Mouse (Mus musculus) limb, embryonic 11.5 days (tissue): ENCODE measurements around the gene Gpr39. TPM values are rescaled to one million over a fixed set of nuclear protein-coding genes. Genes with fewer than 3 reads are reported as not detected.

Experiments used
- ATAC-seq: fragments of 200-750 bp; cut with Nextera tagmentation; 2 replicates; pipeline ENCODE4 v1.8.0; 2017; ENCODE audit warnings: low read depth; ENCODE audit not compliant: insufficient number of reproducible peaks, low FRiP score, low TSS enrichment
- DNase-seq: peaks from one replicate; pipeline ENCODE4 v3.0.0-alpha.2; 2015; ENCODE audit warnings: low spot score
- H3K27ac ChIP-seq: fragments of 300-500 bp; sonication (generic); replicated peaks from 2 replicates; pipeline ENCODE4 v1.5.1; 2014; ENCODE audit warnings: low read depth, mild to moderate bottlenecking, low read length
- H3K27me3 ChIP-seq: fragments of 300-500 bp; sonication (generic); 2 replicates; pipeline ENCODE4 v1.6.1; 2014; ENCODE audit warnings: mild to moderate bottlenecking, low read length, mixed read lengths; ENCODE audit not compliant: control insufficient read depth, insufficient read depth
- H3K36me3 ChIP-seq: fragments of 300-500 bp; sonication (generic); 2 replicates; pipeline ENCODE4 v1.6.1; 2014; ENCODE audit warnings: mild to moderate bottlenecking, low read length, moderate library complexity, mixed read lengths; ENCODE audit not compliant: control insufficient read depth, insufficient read depth
- H3K4me1 ChIP-seq: fragments of 300-500 bp; sonication (generic); 2 replicates; pipeline ENCODE4 v1.6.1; 2014; ENCODE audit warnings: low read length, mixed read lengths; ENCODE audit not compliant: control insufficient read depth, insufficient read depth
- H3K4me2 ChIP-seq: fragments of 300-500 bp; sonication (generic); 2 replicates; pipeline ENCODE4 v1.6.1; 2014; ENCODE audit warnings: low read depth, mild to moderate bottlenecking, moderate library complexity; ENCODE audit not compliant: severe bottlenecking
- H3K4me3 ChIP-seq: fragments of 300-500 bp; sonication (generic); 2 replicates; pipeline ENCODE4 v1.5.1; 2014; ENCODE audit warnings: low read depth, low read length
- H3K9ac ChIP-seq: fragments of 300-500 bp; sonication (generic); 2 replicates; pipeline ENCODE4 v1.6.1; 2014; ENCODE audit warnings: mild to moderate bottlenecking, low read length
- H3K9me3 ChIP-seq: fragments of 300-500 bp; sonication (generic); 2 replicates; pipeline ENCODE4 v1.6.1; 2016; ENCODE audit warnings: low read length; ENCODE audit not compliant: control insufficient read depth
- WGBS: fragments of 180-500 bp; shearing (Covaris S2); extraction: QIAGEN DNeasy Blood & Tissue Kit; methylation state at CpG from one replicate; pipeline ENCODE4 v1.1.7; 2014; 5-methylcytosine and 5-hydroxymethylcytosine counted together
- polyA plus RNA-seq: library from polyadenylated mRNA; unstranded; fragments of >200 nt; fragmentation: Nextera tagmentation; extraction: Ambion mirVana; gene quantifications from 2 replicates; pipeline ENCODE4 v1.2.1, GENCODE M21; 2014

Gpr39 gene
- polyA plus RNA-seq, 1 experiment from 2014 or later = 0.17 TPM

DNA sequence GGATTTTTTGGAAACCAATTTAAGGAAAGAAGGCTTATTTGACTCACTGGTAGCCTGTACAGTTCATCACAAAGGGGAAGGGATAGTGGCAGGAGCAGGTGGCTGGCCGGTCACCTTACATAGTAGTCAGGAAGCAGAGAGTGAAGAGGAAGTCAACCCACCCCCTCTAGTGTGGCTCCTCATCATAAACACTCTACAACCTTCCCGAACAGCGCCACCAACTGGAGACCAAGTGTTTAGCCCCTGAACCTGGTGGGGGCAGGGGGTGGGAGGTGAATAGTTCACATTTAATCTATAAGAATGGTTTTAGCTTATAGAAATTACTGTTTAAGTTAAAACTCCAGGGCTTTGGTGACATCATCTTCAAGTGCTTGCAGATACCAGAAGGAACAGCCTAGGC lies 28.6 kb downstream of the Gpr39 start:
- ATAC-seq (no peak), DNase-seq (no peak)
- Histone ChIP-seq H3K9me3 (0 out of 2 replicates have a peak, but pooled peaks cover 2% of the 10 kb centered on the region), H3K27ac (no peak overlapping the region), H3K4me1 (no peaks in the 10 kb centered on the region), H3K27me3 (no peaks in the 10 kb centered on the region), H3K4me3 (no peak overlapping the region), H3K36me3 (no peaks in the 10 kb centered on the region), H3K9ac (no peak overlapping the region), H3K4me2 (no peak overlapping the region)
- WGBS = 80% methylated on average over 3 of the region's 3 CpGs

DNA sequence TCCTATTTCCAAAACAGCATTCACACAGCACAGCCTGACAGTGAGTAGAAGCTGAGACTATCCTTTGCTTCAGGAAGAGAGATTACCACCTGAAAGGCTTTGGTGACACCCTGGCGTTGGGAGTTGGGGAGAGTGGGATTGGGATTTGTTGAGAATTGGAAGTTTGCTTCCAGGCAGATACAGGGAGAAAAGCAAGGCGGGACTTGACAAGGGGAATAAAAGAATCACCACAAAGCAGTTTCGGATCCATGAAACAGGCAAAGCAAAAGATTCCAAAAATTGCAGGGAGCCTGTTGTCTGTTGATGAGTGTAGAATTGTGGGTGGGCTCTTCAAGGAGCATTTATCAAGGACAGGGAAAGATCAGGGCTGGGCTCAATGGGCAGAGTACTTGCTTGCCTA lies 38.5 kb downstream of the Gpr39 start:
- Histone ChIP-seq H3K9ac (no peak overlapping the region), H3K36me3 (no peaks in the 10 kb centered on the region), H3K27ac (no peak overlapping the region), H3K4me1 (no peaks in the 10 kb centered on the region), H3K27me3 (no peaks in the 10 kb centered on the region), H3K4me2 (no peak overlapping the region), H3K9me3 (no peaks in the 10 kb centered on the region), H3K4me3 (no peak overlapping the region)
- 76% methylated on average over 3 of the region's 3 CpGs for WGBS
- ATAC-seq = no peak
- DNase-seq = no peak

DNA sequence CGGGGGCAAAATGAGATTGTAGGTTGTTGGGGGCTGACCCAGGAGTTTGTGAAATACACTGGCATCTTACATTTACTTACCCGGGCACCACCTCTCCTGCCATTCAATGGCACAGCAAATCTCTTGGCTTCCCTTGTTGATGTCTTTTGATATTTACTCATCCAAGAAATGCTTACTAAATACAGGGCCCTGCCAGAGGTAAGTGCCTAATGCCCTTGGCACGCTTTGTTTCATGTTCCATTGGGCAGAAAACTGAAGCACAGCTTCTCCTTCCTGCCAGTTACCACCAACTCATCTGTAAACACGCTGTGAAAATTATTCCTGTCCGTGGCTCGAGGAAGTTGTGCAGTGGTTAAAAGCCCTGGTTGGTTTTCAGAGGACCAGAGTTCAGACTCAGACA lies 39.4 kb downstream of the Gpr39 start:
- Histone ChIP-seq H3K4me1 (no peaks in the 10 kb centered on the region), H3K9ac (no peak overlapping the region), H3K36me3 (no peaks in the 10 kb centered on the region), H3K4me2 (no peak overlapping the region), H3K4me3 (no peak overlapping the region), H3K27me3 (no peaks in the 10 kb centered on the region), H3K9me3 (no peaks in the 10 kb centered on the region), H3K27ac (no peak overlapping the region)
- WGBS = 90% methylated on average over 6 of the region's 6 CpGs
- ATAC-seq (no peak), DNase-seq (no peak)

DNA sequence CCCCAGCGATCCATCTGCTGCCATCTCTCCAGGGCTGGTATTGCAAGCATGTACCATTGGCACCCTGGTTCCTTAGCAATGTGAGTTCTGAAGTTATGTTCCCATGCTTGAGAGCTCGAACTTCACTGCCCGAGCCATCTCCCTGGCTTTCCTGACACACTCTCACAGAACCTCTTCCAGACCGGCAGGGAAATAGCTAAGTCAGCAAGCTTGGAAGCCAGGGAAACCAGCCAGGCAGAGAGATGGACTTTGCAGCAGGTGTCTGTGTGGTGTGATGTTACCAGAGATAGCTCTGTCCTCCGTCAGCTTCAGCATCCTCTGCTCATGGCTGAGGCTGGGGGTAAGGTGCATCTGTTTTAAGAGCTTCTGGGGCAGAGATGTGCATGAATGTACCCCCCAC lies 41.1 kb downstream of the Gpr39 start:
- Histone ChIP-seq H3K27me3 (no peaks in the 10 kb centered on the region), H3K27ac (no peak overlapping the region), H3K9me3 (no peaks in the 10 kb centered on the region), H3K4me1 (no peaks in the 10 kb centered on the region), H3K4me2 (no peak overlapping the region), H3K4me3 (no peak overlapping the region), H3K36me3 (no peaks in the 10 kb centered on the region), H3K9ac (no peak overlapping the region)
- DNase-seq = no peak
- 94% methylated on average over 5 of the region's 5 CpGs for WGBS
- no peak for ATAC-seq

DNA sequence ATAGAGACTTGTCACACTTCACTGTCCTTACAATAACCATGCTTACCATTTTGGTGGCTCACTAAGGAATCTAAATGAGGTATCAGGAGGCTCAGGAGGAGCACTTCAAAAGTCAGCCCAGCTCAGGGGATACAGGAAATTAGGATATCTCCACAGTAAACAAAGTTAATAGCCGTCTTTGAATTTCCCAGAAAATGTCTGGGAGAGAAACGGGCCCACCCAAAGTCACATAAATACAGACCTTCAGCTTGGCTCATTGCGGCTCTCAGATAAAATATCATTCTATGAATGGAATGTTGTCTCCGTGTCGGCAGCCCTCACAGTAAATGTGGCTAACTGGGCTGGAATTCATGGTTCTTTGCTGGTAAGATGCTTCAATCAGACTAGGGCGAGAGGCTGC lies 42.3 kb downstream of the Gpr39 start:
- DNase-seq = no peak

DNA sequence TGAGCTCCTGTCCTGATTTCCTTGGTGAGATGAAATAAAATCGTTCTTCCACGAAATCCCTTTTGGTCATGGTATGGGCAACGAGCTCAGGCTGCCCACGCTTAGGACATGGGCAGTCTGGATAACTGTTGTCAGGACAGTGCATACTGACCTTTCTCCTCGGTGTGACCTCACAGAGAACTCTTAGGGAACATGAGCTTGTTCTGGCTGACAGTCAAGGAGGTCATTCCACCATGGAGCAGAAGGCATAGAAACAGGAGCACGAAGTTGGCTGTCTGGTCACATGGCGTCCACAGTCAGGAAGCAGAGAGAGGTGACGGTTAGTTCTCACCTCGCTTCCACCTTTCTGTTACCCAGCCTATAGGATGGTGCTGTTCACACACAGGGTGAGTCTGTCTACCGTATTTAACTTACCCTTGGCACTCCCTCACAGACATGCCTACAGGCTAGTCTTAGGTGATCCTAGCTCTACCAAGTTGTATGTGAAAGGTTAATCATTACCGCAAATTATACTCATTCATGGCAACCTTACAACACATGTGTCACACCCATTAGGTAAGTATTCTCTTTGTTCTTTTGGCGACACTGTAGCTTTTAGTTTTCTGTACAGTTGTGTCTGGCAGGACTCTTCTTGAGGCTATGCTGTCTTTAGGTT lies 44.4 kb downstream of the Gpr39 start:
- no peak overlapping the region for H3K4me3 ChIP-seq
- H3K9ac ChIP-seq = no peak overlapping the region
- H3K4me1 ChIP-seq = no peaks in the 10 kb centered on the region
- DNase-seq = no peak
- H3K9me3 ChIP-seq = no peaks in the 10 kb centered on the region
- no peak; the same call in 1 of the 2 replicates for ATAC-seq
- no peak overlapping the region for H3K27ac ChIP-seq
- H3K27me3 ChIP-seq = no peaks in the 10 kb centered on the region
- WGBS = 97% methylated on average over 12 of the region's 12 CpGs
- no peaks in the 10 kb centered on the region for H3K36me3 ChIP-seq
- no peak overlapping the region for H3K4me2 ChIP-seq

More for the DNA sequence above, 42.3 kb downstream of the Gpr39 start:
- ATAC-seq = no peak
- Histone ChIP-seq H3K4me3 (no peak overlapping the region), H3K9me3 (no peaks in the 10 kb centered on the region), H3K27me3 (no peaks in the 10 kb centered on the region), H3K4me2 (no peak overlapping the region), H3K9ac (no peak overlapping the region), H3K27ac (no peak overlapping the region), H3K4me1 (no peaks in the 10 kb centered on the region), H3K36me3 (no peaks in the 10 kb centered on the region)
- 76% methylated on average over 6 of the region's 6 CpGs for WGBS

DNA sequence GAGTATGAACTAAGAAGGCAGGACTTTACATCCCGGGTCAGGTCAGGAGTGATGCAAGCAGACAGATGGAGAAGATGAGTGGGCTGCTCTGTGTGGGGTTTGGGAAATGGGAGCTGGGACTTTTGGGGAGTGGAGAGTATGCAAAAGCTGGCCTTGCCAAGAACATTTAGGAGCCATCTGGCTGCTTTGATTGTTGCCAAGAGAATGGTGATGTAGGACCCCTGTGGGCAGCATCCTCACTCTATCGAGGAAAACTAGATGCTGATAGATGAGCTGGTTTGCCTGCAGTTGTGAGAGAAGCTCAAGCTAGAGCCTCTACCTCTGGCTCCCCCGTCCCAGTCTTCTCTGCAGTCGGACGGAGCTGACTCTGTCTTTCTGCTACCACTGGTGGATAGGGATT lies 47.5 kb downstream of the Gpr39 start:
- Histone ChIP-seq H3K9ac (no peak overlapping the region), H3K4me3 (no peak overlapping the region), H3K36me3 (no peaks in the 10 kb centered on the region), H3K4me2 (no peak overlapping the region), H3K4me1 (no peaks in the 10 kb centered on the region), H3K27ac (no peak overlapping the region), H3K27me3 (no peaks in the 10 kb centered on the region), H3K9me3 (no peaks in the 10 kb centered on the region)
- WGBS = 85% methylated on average over 5 of the region's 5 CpGs
- ATAC-seq (no peak), DNase-seq (no peak)

DNA sequence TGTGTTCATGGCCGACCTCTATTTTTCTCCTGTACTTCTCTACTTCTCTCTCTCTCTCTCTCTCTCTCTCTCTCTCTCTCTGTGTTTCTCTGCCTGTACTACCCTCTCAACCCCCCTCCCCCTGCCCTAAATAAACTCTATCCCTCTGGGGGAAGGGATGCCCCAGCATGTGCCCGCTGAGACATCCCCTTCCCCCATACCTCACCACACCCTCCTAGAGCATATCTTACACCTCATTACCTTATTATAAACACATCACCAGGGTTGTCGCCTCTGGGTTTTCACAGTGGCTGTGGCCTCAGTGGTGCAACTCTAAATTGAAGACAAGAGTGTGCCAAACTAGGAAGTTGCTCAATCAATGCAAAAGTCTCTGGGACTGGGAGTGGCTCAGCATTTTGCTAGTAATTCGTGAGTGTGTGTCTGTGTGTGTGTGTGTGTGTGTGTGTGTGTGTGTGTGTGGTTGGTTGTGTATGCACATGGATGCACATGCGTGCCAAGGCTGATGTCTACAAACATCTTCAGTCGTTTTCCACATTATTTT lies 52.3 kb downstream of the Gpr39 start:
- H3K4me3 ChIP-seq = no peak overlapping the region
- H3K4me1 ChIP-seq = no peaks in the 10 kb centered on the region
- no peak overlapping the region for H3K4me2 ChIP-seq
- no peak overlapping the region for H3K27ac ChIP-seq
- ATAC-seq (no peak), DNase-seq (no peak)
- 78% methylated on average over 6 of the region's 6 CpGs for WGBS
- no peaks in the 10 kb centered on the region for H3K9me3 ChIP-seq
- H3K36me3 ChIP-seq = no peaks in the 10 kb centered on the region
- no peaks in the 10 kb centered on the region for H3K27me3 ChIP-seq
- H3K9ac ChIP-seq = no peak overlapping the region
